Mouse (Mus musculus) megakaryocyte, embryonic 14.5 days (primary cell): Measurements from ENCODE around the gene Bak1.

Experiments used
- FLI1 ChIP-seq: IDR thresholded peaks from 2 replicates; pipeline ENCODE4 v1.6.1; 2012; ENCODE audit warnings: low read length, inconsistent platforms, mixed read lengths
- GATA1 ChIP-seq: IDR thresholded peaks from 3 replicates; pipeline ENCODE4 v1.6.1; 2012; ENCODE audit warnings: mixed read lengths, low read length, inconsistent platforms, borderline replicate concordance

DNA sequence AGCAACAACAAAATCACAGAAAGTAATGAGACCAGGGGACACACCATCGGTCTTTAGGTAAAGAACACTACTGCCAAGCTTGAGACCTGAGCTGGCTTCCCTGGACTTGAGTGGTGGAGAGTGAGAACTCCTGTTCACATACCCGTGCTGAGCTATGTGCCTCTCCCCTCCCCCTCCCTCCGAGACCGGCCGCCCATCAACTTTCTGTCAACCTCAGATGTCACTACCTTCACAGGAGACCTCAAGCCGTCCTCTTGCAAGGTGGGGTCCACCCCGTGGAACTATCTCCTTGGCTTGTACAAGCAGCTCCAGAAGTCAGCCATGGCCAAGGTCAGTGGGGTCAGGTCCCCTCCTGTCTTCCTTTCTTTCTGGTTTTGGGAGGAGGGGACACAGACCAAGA, 3.5 kb upstream of the Bak1 start:
- no peak for TF ChIP-seq FLI1
- no peak for TF ChIP-seq GATA1
